Mouse (Mus musculus) testis, adult 2 months (tissue): ENCODE measurements around the gene Bcl2l11.

Source experiments
- CTCF ChIP-seq: fragments of 200-500 bp; IDR thresholded peaks from 2 replicates; pipeline ENCODE4 v1.5.1; 2012; ENCODE audit warnings: low read depth, mild to moderate bottlenecking, inconsistent platforms, low read length, moderate library complexity; ENCODE audit not compliant: control insufficient read depth, insufficient read depth, insufficient replicate concordance
- POLR2A ChIP-seq: fragments of 200-500 bp; IDR thresholded peaks from 2 replicates; pipeline ENCODE4 v1.6.1; 2012; ENCODE audit warnings: low read depth, mild to moderate bottlenecking, inconsistent platforms, low read length, moderate library complexity; ENCODE audit not compliant: control insufficient read depth

DNA sequence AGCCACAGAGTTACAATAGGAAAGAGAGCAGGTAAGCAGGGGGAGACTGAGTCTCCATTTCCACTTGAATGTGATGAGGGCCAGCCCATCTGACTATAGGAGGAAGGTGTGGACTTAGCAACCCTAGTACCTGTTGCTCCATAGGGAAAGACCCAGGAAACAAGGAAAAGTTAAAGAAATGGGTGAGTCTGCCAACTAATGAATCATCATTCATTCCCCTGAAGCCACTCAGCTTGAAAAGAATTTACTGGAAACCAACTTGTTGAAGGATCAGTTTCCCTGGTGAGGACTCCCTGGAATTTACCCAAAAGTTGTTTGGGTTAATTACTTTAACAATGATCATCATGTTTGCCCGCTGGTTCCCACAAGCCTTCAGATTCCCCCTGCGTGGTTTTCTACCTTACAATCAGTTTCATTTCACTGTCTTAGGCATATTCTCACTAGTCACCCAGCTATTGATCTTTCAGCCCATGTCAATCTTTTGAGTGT, 84.0 kb downstream of the Bcl2l11 start:
- TF ChIP-seq CTCF (no peak), POLR2A (no peak)
